Mouse (Mus musculus) ZHBTc4 (cell line): ENCODE measurements at regions not wholly inside any gene's neighbourhood (a gene's known extent, or its start where the extent isn't known, plus 50 kb on each side); places are given as distances from the start of the nearest gene placed in this dataset.
A peak's percentile ranks its signal among the peaks of the same experiment; 100 is the strongest.

Experiments
- DNase-seq: peaks from one replicate; pipeline ENCODE4 v3.0.0-alpha.2; 2011; ENCODE audit warnings: low read depth, low spot score

DNA sequence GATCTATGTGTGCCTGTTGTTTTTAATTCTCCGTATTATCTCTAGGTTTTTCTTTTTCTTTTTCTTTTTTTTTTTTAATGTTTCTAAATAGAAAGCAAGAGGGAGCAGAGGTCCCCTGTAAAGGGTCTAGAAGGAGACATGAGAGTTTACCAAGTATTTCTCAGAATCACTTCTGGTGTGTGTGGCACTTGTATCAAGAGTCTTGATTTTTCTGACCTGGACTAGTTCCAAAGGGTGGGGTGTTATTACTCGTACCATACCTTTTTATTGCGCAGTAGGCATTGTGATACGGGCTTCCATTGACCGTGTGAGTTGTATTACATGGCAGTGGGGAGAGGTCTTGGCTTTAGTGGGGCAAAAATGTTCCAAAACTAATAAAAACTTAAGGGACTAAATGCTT lies 63.2 kb upstream of the Bmp6 start:
- DNase-seq, result no peak

DNA sequence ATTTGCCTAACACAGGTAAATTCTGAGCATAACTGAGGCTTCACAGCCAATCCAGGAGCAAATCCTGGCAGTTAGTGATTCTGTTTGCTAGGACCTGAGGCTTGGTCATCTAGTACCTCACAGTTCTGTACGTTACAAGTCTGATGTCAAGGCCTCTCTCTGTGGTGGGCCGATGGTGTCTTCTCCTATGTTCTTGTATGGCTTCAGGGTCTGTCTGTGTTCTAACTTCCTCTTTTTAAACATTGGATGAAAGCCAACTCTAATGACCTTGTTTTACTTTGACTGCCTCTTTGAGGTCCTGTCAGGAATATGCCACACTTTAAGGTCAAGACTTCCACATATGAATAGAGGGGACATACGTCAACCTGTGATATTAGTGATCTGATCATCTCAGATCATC lies 56.9 kb upstream of the Bmp6 start:
- no peak for DNase-seq

DNA sequence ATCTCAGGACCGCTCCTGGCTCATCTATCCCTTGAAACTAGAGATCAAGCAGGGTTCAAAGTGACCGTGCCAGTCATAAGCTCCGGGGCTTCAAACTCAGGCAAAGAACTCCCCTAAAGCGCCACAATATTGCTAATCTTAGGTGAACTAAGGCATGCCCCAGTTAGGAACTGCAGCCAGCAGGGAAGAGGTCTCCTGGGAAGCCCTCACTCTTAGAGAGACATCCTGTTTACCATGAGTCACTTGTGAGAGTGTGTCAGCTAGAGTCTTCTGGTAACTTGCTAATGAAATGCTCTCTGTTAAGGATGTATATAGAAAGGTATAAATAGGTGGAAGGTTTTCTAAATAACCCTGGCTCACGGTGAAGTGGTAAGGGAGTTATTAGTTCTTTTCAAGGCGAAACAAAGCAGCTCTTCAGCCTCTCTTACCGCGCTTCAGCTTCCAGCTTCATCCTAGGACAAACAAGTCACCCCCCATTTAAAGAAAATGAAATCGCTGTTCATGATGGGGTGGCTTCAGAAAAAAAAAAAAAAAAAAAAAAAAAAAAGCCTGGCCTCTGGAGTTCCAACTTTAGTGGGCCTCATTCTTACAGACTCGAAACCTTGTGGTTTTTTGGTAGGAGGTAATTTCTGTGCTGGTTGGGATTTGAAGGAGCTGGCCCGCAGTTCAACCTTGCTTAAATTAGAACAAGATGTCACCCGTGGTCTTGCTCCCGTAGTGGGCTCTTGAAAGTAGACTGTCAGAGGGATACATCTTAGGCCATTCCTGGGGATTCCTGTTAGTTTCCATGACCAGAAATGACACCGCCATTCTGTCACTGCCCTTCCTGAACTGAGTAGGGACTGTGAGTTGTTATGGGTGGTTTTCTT lies 56.1 kb upstream of the Bmp6 start:
- DNase-seq, result no peak

DNA sequence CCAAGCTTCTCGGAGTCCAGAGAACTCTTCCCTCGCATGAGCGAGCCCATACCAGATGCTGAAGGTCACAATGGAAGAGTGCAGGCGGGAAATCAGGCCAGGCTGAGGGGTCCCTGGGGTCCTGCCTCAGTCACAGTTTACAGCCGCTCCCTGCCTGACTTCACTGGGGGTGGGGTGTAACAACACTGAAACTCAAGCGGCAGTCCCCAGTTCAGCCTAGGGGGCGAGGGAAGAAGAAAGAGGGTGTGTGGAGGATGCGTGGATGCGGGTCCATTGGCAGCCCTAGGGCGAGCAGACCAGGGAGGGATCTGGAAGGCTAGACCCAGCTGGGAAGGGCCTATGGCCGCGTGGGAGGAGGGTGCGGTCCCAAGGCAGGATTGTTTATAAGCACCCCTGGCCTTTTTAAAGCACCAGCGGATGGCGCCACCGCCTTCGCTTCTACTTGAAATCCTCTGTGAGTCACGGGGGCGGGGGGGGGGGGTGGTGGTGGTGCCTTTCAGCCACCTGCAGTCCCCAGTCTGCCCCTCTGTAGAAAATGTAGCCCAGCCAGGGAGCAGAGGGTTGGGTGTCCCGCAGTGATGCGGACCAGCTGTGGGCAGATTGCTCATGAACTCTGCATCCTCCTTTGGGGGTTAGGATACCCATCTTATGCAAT lies 54.5 kb upstream of the Bmp6 start:
- peak; percentile 76 for DNase-seq

DNA sequence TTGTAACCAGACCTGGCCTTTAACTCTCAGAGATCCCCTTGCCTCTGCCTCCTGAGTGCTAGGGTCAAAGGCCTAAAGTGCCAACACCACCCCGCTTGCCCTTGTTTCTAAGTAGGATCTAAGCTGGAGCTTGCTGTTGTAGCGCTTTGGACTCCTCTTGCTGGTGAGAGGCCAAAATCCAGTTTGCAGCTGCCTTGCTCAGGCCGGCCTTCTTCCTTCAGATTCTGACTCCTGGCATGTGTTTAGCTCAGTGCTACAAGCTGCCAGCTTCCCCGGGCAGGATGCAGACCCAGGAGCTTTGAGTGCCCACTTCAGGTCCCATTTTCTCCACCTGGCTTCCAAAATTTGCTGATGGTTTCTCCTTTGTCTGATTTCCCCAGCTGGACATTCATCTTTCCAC lies 53.4 kb upstream of the Bmp6 start:
- no peak for DNase-seq
